Mouse (Mus musculus) liver, embryonic 14.5 days (tissue): ENCODE data around the gene Cacng7.

Source experiments
- CTCF ChIP-seq: IDR thresholded peaks from 2 replicates; pipeline ENCODE4 v1.5.1; 2016; ENCODE audit warnings: antibody characterized with exemption, low read depth, control low read depth
- EP300 ChIP-seq: IDR thresholded peaks from 2 replicates; pipeline ENCODE4 v1.6.1; 2016; ENCODE audit warnings: antibody characterized with exemption, low read depth

GRCm38 (mm10) chr7:3390413-3391080, 57.8 kb downstream of the Cacng7 start, which contains the start of gene Cacng8:
- no peak for TF ChIP-seq CTCF
- no peak for TF ChIP-seq EP300
